Mouse (Mus musculus) hindbrain, embryonic 11.5 days (tissue): ENCODE data around the gene Qpct. TPM values are rescaled to one million over a fixed set of nuclear protein-coding genes. Genes with fewer than 3 reads are reported as not detected.
"Not testable (repeated sequence)": the region's sequence is repeated elsewhere in the genome, so short reads cannot be mapped to it uniquely, and the experiment has no call there.

Source experiments
- ATAC-seq: fragments of 200-750 bp; cut with Nextera tagmentation; 2 replicates; pipeline ENCODE4 v1.8.0; 2017; ENCODE audit warnings: mild to moderate bottlenecking, moderate TSS enrichment, moderate library complexity; ENCODE audit not compliant: low FRiP score
- DNase-seq: peaks from one replicate; pipeline ENCODE4 v3.0.0-alpha.2; 2015; ENCODE audit warnings: low spot score
- H3K27ac ChIP-seq: fragments of 300-500 bp; sonication (generic); 2 replicates; pipeline ENCODE4 v1.5.1; 2014; ENCODE audit warnings: mild to moderate bottlenecking, low read depth, low read length
- H3K27me3 ChIP-seq: fragments of 300-500 bp; sonication (generic); 2 replicates; pipeline ENCODE4 v1.6.1; 2014; ENCODE audit warnings: mild to moderate bottlenecking, low read length, moderate library complexity, mixed read lengths; ENCODE audit not compliant: control insufficient read depth, insufficient read depth
- H3K36me3 ChIP-seq: fragments of 300-500 bp; sonication (generic); 2 replicates; pipeline ENCODE4 v1.6.1; 2014; ENCODE audit warnings: mild to moderate bottlenecking, low read length, moderate library complexity, mixed read lengths; ENCODE audit not compliant: control insufficient read depth, insufficient read depth
- H3K4me1 ChIP-seq: fragments of 300-500 bp; sonication (generic); replicated peaks from 2 replicates; pipeline ENCODE4 v1.6.1; 2014; ENCODE audit warnings: low read length, mixed read lengths; ENCODE audit not compliant: control insufficient read depth, insufficient read depth
- H3K4me2 ChIP-seq: fragments of 300-500 bp; sonication (generic); replicated peaks from 2 replicates; pipeline ENCODE4 v1.6.1; 2014; ENCODE audit warnings: mild to moderate bottlenecking, low read depth, low read length
- H3K4me3 ChIP-seq: fragments of 300-500 bp; sonication (generic); 2 replicates; pipeline ENCODE4 v1.5.1; 2014; ENCODE audit warnings: low read depth, low read length
- H3K9ac ChIP-seq: fragments of 300-500 bp; sonication (generic); 2 replicates; pipeline ENCODE4 v1.6.1; 2014; ENCODE audit warnings: low read depth, low read length
- H3K9me3 ChIP-seq: fragments of 300-500 bp; sonication (generic); 2 replicates; pipeline ENCODE4 v1.6.1; 2016; ENCODE audit warnings: low read length; ENCODE audit not compliant: control insufficient read depth
- WGBS: fragments of 180-500 bp; shearing (Covaris S2); extraction: QIAGEN DNeasy Blood & Tissue Kit; methylation state at CpG from one replicate; pipeline ENCODE4 v1.1.7; 2014; 5-methylcytosine and 5-hydroxymethylcytosine counted together
- polyA plus RNA-seq: library from polyadenylated mRNA; unstranded; fragments of >200 nt; fragmentation: Nextera tagmentation; extraction: Ambion mirVana; gene quantifications from 2 replicates; pipeline ENCODE4 v1.2.1, GENCODE M21; 2014

Gene Qpct
- polyA plus RNA-seq, 1 experiment from 2014 or later = 10.6 TPM

DNA sequence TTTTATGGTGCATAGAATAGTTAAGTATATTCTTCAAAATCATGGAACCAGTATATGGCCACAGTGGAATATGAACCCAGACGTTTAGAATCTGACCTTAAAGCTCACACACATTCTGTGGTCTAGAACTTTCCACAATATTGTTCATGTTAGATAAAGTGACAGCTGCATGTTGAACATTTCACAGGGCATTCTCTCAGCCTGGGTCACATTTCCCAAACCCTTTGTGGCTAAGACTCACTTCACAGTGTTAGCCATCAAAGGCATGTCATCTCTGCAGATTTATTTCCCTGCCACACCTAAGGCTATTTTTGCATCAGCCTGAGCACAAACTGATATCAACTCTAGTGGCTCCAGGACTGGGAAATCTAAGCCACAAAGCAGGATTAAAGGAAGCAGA lies 40.0 kb downstream of the Qpct start:
- Histone ChIP-seq H3K27ac (no peak overlapping the region), H3K36me3 (no peaks in the 10 kb centered on the region), H3K4me3 (no peak overlapping the region), H3K4me2 (no peak overlapping the region), H3K27me3 (no peaks in the 10 kb centered on the region), H3K9ac (no peak overlapping the region), H3K9me3 (no peaks in the 10 kb centered on the region), H3K4me1 (no peaks in the 10 kb centered on the region)
- ATAC-seq (no peak), DNase-seq (no peak)
- WGBS = 62% methylated on average over 1 of the region's 1 CpGs

GRCm38 (mm10) chr17:79093286-79093975 lies 41.7 kb downstream of the Qpct start:
- Histone ChIP-seq H3K4me2 (no peak overlapping the region), H3K36me3 (no peaks in the 10 kb centered on the region), H3K4me3 (no peak overlapping the region), H3K4me1 (no peaks in the 10 kb centered on the region), H3K9ac (no peak overlapping the region), H3K27ac (no peak overlapping the region), H3K9me3 (no peaks in the 10 kb centered on the region), H3K27me3 (no peaks in the 10 kb centered on the region)
- no peak for DNase-seq
- ATAC-seq = no peak
- 84% methylated on average over 5 of the region's 5 CpGs for WGBS

DNA sequence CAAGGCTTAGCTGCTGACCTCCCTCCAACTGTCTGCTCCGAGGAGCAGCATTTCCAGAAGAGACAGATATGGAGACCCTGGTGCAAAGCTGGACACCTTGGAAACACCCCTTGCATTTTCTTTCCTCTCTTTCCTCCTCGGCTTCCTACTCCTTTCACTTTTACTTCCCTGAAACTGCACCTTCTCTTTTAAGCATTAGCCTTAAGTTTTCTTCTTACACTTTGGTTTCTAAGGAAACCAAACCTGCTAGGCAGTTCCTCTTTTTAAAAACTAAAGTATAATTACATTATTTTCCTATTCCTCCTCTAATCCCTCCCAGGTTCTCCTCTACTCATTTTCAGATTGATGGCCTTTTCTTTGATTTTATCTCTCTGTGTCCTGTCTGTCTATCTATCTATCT lies 43.9 kb downstream of the Qpct start:
- Histone ChIP-seq H3K9ac (no peak overlapping the region), H3K4me2 (no peak overlapping the region), H3K27ac (no peak overlapping the region), H3K36me3 (no peaks in the 10 kb centered on the region), H3K4me1 (no peaks in the 10 kb centered on the region), H3K27me3 (no peaks in the 10 kb centered on the region), H3K9me3 (no peaks in the 10 kb centered on the region), H3K4me3 (no peak overlapping the region)
- ATAC-seq (no peak), DNase-seq (no peak)
- 86% methylated on average over 2 of the region's 2 CpGs for WGBS

DNA sequence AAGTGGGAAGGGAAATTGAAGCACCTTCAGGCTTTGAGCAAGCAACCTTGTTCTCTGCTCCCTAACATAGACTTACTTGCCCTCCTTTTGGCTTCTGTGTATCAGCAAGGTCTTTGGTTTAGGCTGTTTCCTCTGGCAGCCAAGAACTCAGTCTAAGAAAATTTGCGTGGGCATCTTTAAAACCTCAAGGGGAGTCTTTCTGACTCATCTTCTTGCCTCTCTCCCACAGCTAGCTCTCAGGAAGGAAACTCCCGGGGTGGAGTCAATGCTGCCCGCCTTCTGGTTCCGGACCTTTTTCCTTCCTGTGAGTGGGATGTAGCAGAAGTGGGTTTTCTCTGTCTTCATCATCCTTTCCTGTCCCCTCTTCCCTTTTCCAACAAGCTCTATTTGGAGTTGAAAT lies 48.2 kb downstream of the Qpct start:
- Histone ChIP-seq H3K4me1 (no peaks in the 10 kb centered on the region), H3K27ac (no peak overlapping the region), H3K36me3 (no peaks in the 10 kb centered on the region), H3K4me2 (no peak overlapping the region), H3K4me3 (no peak overlapping the region), H3K9ac (no peak overlapping the region), H3K27me3 (no peaks in the 10 kb centered on the region), H3K9me3 (no peaks in the 10 kb centered on the region)
- DNase-seq (no peak), ATAC-seq (no peak)
- WGBS = 85% methylated on average over 4 of the region's 4 CpGs

DNA sequence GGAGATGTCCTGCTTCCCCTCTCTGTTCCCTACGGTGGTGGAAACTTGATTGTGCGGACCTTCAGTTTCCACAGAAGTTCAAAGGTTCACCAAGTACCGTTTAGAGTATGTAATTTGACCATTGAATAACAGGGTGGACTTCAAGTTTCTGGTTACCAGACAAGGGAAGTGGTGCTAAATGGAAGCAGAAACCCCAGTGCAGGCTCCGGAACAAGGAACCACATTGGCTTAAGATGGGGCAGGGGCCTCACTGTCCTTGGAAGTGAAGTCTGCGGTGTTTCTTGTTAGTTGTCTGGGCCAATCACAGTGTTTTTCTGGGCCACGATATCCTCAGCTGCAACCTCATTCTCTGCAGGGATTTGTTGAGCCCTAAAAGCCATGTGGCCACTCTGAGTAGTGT lies 56.5 kb downstream of the Qpct start:
- Histone ChIP-seq H3K27me3 (0 out of 2 replicates have a peak, but pooled peaks cover 2% of the 10 kb centered on the region), H3K36me3 (no peaks in the 10 kb centered on the region), H3K4me1 (no peaks in the 10 kb centered on the region), H3K9me3 (no peaks in the 10 kb centered on the region), H3K4me2 (no peak overlapping the region), H3K27ac (no peak overlapping the region), H3K9ac (no peak overlapping the region), H3K4me3 (no peak overlapping the region)
- DNase-seq = no peak
- ATAC-seq = no peak
- 79% methylated on average over 6 of the region's 6 CpGs for WGBS

DNA sequence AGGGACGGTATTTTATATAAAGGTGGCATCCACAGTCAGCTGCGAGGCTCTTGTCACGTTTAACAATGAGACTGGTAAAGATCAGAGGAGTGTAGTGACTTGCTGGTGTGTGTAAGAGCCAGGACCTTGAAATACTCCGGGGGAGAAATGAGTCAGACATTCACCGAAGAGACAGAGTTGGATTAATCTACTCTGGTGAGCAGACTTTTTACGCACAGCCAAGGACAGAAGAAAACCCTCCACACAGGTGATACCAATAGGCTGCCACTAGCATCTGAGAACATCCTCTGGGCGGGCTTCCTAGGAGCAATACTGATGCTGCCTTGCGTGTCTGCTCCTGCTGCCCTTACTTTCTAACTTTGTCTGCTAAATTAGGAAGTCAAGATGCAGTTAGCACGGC lies 57.9 kb downstream of the Qpct start:
- no peaks in the 10 kb centered on the region for H3K36me3 ChIP-seq
- H3K9ac ChIP-seq = no peak overlapping the region
- no peak overlapping the region for H3K4me3 ChIP-seq
- H3K4me1 ChIP-seq = no peaks in the 10 kb centered on the region
- H3K4me2 ChIP-seq = no peak overlapping the region
- DNase-seq = no peak
- no peak for ATAC-seq
- no peak overlapping the region for H3K27ac ChIP-seq
- WGBS = 81% methylated on average over 9 of the region's 9 CpGs
- no peaks in the 10 kb centered on the region for H3K9me3 ChIP-seq
- H3K27me3 ChIP-seq = 0 out of 2 replicates have a peak, but pooled peaks cover 2% of the 10 kb centered on the region

DNA sequence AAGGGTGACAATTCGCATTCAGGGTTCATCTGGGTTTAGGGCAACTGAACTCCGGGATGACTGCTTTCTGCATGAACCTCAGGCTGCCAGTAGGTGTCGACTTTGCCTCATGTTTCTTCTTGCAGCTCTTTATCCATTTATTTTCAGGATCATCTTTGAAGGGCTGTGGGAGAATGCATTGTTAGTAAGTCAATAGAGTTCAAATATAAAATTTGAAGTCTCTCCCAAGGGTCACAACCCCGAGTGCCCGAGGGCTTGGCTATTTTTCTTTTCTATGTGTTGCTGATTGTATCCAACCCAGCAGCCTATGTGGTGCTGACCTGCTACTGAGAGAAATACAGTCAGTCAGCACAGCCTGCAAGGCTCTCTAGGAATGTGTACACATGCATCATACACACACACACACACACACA lies 59.2 kb downstream of the Qpct start:
- Histone ChIP-seq H3K4me1 (no peaks in the 10 kb centered on the region), H3K27ac (no peak overlapping the region), H3K4me3 (no peak overlapping the region), H3K9ac (no peak overlapping the region), H3K36me3 (no peaks in the 10 kb centered on the region), H3K4me2 (no peak overlapping the region), H3K9me3 (no peaks in the 10 kb centered on the region), H3K27me3 (0 out of 2 replicates have a peak, but pooled peaks cover 2% of the 10 kb centered on the region)
- peak; percentile 60 for DNase-seq
- WGBS = 24% methylated on average over 5 of the region's 5 CpGs
- ATAC-seq = peak; percentile 66; the same call in 1 of the 2 replicates

DNA sequence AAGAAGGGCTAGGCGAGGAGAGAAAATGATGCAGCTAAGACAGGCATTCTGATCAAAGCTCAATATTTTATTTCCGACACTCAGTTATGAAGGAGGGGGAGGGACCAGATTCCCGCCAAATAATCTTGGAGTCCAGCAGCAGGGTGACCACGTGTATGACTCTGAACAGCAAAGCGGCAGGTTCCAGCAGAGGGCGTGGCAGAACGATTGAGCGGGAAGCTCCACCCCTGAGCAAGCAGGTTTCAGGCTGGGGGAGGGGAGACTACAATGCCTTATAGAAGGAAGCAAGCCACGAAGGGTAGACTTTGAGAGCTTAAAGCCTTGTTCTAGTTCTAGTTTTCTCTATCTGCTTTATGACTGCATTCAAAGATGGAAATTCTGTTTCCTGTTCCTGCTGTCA lies 63.5 kb downstream of the Qpct start:
- not testable (repeated sequence) for H3K36me3 ChIP-seq, H3K27ac ChIP-seq, H3K4me1 ChIP-seq, DNase-seq, ATAC-seq, H3K9me3 ChIP-seq, H3K9ac ChIP-seq, H3K27me3 ChIP-seq, H3K4me3 ChIP-seq, H3K4me2 ChIP-seq
- WGBS = 53% methylated on average over 9 of the region's 9 CpGs

DNA sequence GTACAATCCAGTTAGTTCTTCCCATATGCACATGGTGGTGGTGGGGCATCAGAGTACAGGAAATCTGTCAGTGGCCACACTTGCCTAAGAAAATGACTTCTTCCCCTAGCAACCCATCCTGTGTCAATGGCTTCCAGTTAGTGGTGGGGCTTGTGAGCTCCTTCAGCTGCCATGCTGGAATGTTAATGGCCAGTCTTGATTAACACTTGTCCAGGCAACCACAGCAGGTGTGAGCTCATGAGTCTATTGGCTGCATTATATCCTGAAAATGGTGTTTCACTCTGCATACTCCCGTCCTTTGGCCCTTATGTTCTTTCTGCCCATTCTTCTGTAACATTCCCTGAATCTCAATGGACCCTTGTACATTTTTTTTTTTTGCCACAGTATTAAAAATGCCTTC lies 67.4 kb downstream of the Qpct start:
- Histone ChIP-seq H3K9me3 (no peaks in the 10 kb centered on the region), H3K9ac (no peak overlapping the region), H3K27me3 (no peaks in the 10 kb centered on the region), H3K4me3 (no peak overlapping the region), H3K4me2 (no peak overlapping the region), H3K27ac (no peak overlapping the region), H3K36me3 (no peaks in the 10 kb centered on the region), H3K4me1 (no peaks in the 10 kb centered on the region)
- WGBS = 82% methylated on average over 1 of the region's 1 CpGs
- DNase-seq (no peak), ATAC-seq (no peak)
